Mouse (Mus musculus) heart, embryonic 11.5 days (tissue): Measurements from ENCODE around the gene Ttyh2. TPM values are rescaled to one million over a fixed set of nuclear protein-coding genes. Genes with fewer than 3 reads are reported as not detected.
"Not testable (repeated sequence)": the region's sequence is repeated elsewhere in the genome, so short reads cannot be mapped to it uniquely, and the experiment has no call there.

Experiments used
- ATAC-seq: fragments of 200-750 bp; cut with Nextera tagmentation; replicated peaks from 2 replicates; pipeline ENCODE4 v1.8.0; 2017; ENCODE audit warnings: moderate library complexity; ENCODE audit not compliant: insufficient number of reproducible peaks, low FRiP score, low TSS enrichment
- H3K27ac ChIP-seq: fragments of 300-500 bp; sonication (generic); 2 replicates; pipeline ENCODE4 v1.5.1; 2014; ENCODE audit warnings: mild to moderate bottlenecking, low read depth, low read length
- H3K27me3 ChIP-seq: fragments of 300-500 bp; sonication (generic); 2 replicates; pipeline ENCODE4 v1.6.1; 2014; ENCODE audit warnings: mild to moderate bottlenecking, low read length, mixed read lengths; ENCODE audit not compliant: control insufficient read depth, insufficient read depth
- H3K36me3 ChIP-seq: fragments of 300-500 bp; sonication (generic); 2 replicates; pipeline ENCODE4 v1.6.1; 2014; ENCODE audit warnings: mild to moderate bottlenecking, low read length, moderate library complexity, mixed read lengths; ENCODE audit not compliant: control insufficient read depth, insufficient read depth
- H3K4me1 ChIP-seq: fragments of 300-500 bp; sonication (generic); 2 replicates; pipeline ENCODE4 v1.6.1; 2014; ENCODE audit warnings: low read length; ENCODE audit not compliant: control insufficient read depth, insufficient read depth
- H3K4me2 ChIP-seq: fragments of 300-500 bp; sonication (generic); 2 replicates; pipeline ENCODE4 v1.6.1; 2014; ENCODE audit warnings: mild to moderate bottlenecking, moderate library complexity
- H3K4me3 ChIP-seq: fragments of 300-500 bp; sonication (generic); 2 replicates; pipeline ENCODE4 v1.5.1; 2014; ENCODE audit warnings: low read depth, low read length
- H3K9ac ChIP-seq: fragments of 300-500 bp; sonication (generic); 2 replicates; pipeline ENCODE4 v1.6.1; 2014; ENCODE audit warnings: mild to moderate bottlenecking, low read depth, low read length, moderate library complexity
- H3K9me3 ChIP-seq: fragments of 300-500 bp; sonication (generic); replicated peaks from 2 replicates; pipeline ENCODE4 v1.6.1; 2016; ENCODE audit warnings: low read length; ENCODE audit not compliant: control insufficient read depth
- WGBS: fragments of 180-500 bp; shearing (Covaris S2); extraction: QIAGEN DNeasy Blood & Tissue Kit; methylation state at CpG from one replicate; pipeline ENCODE4 v1.1.7; 2014; ENCODE audit not compliant: insufficient replicate concordance; 5-methylcytosine and 5-hydroxymethylcytosine counted together
- polyA plus RNA-seq: library from polyadenylated mRNA; unstranded; fragments of >200 nt; fragmentation: Nextera tagmentation; extraction: Ambion mirVana; gene quantifications from 2 replicates; pipeline ENCODE4 v1.2.1, GENCODE M21; 2014

Gene Ttyh2
- polyA plus RNA-seq, 1 experiment from 2014 or later = 5.1 TPM

DNA sequence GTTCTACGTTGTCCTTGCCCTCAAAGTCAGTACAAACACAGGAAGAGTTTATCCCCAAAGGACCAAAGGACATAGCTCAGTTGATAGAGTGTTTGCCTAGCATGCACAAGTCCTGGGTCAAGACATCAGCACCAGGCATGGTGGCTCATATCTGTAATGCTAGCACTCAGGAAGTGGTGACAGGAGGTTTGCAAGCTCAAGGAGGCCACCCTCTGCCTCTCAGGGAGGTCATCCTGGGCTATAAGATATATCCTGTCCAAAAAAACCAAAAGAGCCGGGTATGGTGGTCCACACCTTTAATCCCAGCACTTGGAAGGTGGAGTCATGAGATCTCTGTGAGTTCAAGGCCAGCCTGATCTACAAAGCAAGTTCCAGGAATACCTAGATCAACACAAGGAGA, 9.8 kb upstream of the Ttyh2 start:
- ATAC-seq = no peak
- no peak overlapping the region for H3K4me2 ChIP-seq

DNA sequence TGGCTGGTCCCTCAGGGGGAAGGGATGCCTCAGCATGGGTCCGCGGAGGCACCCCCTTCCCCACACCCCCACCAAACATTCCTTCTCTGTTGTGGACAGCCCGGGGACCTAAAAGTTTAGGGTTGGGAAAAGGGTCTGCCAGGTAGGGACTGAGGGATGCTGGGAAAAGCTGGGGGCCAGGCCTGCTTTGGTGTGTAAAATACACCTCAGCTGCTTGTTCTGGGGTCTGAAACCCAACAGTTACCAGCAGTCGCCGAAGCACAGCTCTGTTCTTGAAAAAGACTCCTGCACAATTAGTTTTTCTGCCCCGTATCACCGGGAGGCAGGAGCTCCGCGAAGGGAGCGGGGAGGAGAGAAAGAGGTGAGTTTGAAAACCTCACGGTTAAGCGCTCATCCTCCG, 8.4 kb upstream of the Ttyh2 start:
- Histone ChIP-seq H3K4me3 (no peak overlapping the region), H3K9me3 (no peaks in the 10 kb centered on the region), H3K4me1 (peaks cover 15% of the 10 kb centered on the region), H3K36me3 (peaks cover 3% of the 10 kb centered on the region), H3K27ac (no peak overlapping the region), H3K27me3 (0 out of 2 replicates have a peak, but pooled peaks cover 3% of the 10 kb centered on the region), H3K9ac (no peak overlapping the region), H3K4me2 (no peak overlapping the region)
- 8% methylated on average over 13 of the region's 13 CpGs for WGBS
- ATAC-seq = no peak

More for the DNA sequence above, 9.8 kb upstream of the Ttyh2 start:
- H3K4me1 ChIP-seq = peaks cover 11% of the 10 kb centered on the region
- H3K27me3 ChIP-seq = 0 out of 2 replicates have a peak, but pooled peaks cover 3% of the 10 kb centered on the region
- H3K27ac ChIP-seq = no peak overlapping the region
- no peaks in the 10 kb centered on the region for H3K9me3 ChIP-seq
- no peaks in the 10 kb centered on the region for H3K36me3 ChIP-seq
- WGBS = 26% methylated on average over 2 of the region's 2 CpGs
- no peak overlapping the region for H3K4me3 ChIP-seq
- no peak overlapping the region for H3K9ac ChIP-seq

DNA sequence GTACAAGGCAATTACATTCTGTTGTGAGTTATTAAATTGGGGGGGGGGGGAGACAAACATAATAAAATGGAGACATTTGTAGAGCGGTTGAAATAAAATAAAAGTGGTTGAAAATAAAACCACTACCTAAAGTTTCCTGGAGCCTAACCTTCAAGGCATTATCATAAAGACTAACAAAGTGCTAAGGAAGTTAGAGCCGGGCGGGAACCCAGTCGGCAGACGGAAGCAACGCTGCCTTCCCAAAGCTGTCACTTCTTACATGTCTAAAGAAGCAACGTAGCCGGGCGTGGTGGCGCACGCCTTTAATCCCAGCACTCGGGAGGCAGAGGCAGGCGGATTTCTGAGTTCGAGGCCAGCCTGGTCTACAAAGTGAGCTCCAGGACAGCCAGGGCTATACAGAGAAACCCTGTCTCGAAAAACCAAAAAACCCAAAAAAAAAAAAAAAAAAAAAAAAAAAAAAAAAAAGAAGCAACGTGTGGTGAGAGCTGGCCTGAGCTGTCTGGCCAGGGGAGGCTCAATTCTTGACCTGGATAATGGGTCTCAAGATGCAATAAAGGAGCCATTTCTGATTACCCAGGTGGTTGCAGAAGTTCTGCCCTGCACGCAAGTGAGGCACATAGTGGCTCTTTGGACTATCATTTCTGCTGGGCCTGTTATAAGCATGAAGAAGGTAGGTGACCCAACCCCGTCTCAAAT, 7.8 kb upstream of the Ttyh2 start:
- Histone ChIP-seq H3K4me3 (no peak overlapping the region), H3K9me3 (no peaks in the 10 kb centered on the region), H3K27ac (no peak overlapping the region), H3K36me3 (peaks cover 8% of the 10 kb centered on the region), H3K4me1 (peaks cover 15% of the 10 kb centered on the region), H3K4me2 (no peak overlapping the region), H3K27me3 (0 out of 2 replicates have a peak, but pooled peaks cover 3% of the 10 kb centered on the region), H3K9ac (no peak overlapping the region)
- ATAC-seq = no peak
- WGBS = 30% methylated on average over 17 of the region's 18 CpGs

DNA sequence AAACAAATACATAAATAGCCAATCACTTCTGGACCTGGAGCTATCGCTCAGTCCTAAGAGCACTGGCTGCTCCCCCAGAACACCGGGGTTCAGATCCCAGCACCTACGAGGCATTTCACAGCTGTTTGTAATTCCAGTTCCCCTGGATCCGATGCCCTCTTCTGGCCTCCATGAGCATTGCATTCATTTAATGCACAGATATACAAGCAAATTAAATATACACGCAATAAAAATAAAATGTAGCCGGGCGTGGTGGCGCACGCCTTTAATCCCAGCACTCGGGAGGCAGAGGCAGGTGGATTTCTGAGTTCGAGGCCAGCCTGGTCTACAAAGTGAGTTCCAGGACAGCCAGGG, 7.3 kb upstream of the Ttyh2 start:
- not testable (repeated sequence) for H3K4me2 ChIP-seq, H3K9ac ChIP-seq, H3K27me3 ChIP-seq, H3K27ac ChIP-seq, H3K9me3 ChIP-seq, H3K4me3 ChIP-seq, ATAC-seq
- Histone ChIP-seq H3K36me3 (peaks cover 13% of the 10 kb centered on the region), H3K4me1 (peaks cover 15% of the 10 kb centered on the region)
- WGBS = 20% methylated on average over 11 of the region's 11 CpGs

DNA sequence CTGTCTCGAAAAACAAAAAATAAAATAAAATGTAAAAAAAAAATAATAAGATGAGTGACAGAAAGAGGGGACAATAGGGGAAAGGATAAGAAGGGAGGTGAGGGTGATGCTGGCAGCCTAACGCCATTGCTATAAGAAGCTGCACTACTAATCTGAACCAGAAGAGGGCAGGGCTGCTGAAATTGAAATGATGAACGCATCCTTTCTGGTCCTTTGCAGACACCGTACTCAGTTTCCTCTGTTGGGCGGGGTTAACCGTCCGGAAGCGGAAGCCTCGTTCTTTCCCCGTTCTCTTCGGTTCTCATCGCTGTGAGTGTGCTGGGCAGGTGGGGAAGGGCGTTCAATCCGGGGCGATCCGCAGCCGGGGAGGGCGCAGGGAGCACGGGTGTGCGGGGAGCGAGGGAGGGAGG, 6.9 kb upstream of the Ttyh2 start, which contains the start of gene Rpl38:
Rpl38 (plus strand) TSS at position 224 of the 410 bp plus-strand sequence.
- WGBS = under 1% methylated on average over 12 of the region's 21 CpGs
- ATAC-seq = peak; percentile 78

DNA sequence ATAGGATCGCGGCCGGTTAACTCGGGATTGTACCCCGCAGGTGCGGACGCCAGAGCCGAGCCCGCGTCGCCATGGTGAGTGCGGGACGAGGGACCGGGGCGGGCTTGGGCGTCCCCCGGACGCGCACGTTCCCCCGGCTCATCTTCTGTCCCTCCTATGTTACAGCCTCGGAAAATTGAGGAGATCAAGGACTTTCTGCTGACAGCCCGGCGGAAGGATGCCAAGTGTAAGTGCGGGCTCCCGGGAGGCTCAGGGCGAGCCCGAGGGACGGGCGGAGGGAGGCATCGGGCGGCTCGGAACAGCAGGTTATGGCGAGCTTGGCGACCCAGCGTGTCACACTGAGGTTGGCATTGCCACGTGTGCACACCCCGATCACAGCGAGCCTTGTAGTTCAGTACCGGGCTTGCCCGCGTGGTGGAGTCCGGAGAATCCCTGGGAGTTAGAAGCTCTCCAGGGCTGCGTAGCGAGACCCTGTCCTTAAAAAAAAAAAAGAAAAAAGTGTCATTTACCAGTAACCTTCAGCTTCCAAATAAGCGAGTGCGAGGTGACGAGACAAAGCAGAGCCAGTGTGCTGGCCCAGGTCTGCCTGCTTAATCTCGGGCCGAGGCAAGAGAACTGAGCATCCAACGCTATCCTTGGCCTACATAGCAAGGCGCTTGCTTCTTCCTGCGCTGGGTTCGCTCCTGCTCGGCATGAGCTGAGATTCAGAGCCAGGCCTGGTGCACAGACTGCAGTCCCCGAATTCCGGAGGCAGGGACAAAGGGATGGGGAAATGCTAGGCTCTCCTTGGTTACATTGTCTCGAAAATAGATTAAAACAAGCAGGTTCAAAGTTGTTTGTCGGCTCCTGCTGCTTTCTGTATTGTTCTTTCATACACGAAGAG, 6.2 kb upstream of the Ttyh2 start:
- no peaks in the 10 kb centered on the region for H3K9me3 ChIP-seq
- H3K36me3 ChIP-seq = peaks cover 17% of the 10 kb centered on the region
- peak overlapping the region; percentile 89 for H3K27ac ChIP-seq
- peak overlapping the region; percentile 89 for H3K4me2 ChIP-seq
- H3K4me3 ChIP-seq = peak overlapping the region; percentile 95
- H3K4me1 ChIP-seq = peaks cover 15% of the 10 kb centered on the region
- 0 out of 2 replicates have a peak, but pooled peaks cover 3% of the 10 kb centered on the region for H3K27me3 ChIP-seq
- ATAC-seq = peak; percentile 56
- WGBS = under 1% methylated on average over 60 of the region's 60 CpGs
- H3K9ac ChIP-seq = peak overlapping the region; percentile 98

More for the DNA sequence above, 6.9 kb upstream of the Ttyh2 start, which contains the start of gene Rpl38:
- Histone ChIP-seq H3K9ac (peak within 1 kb of the TSS; percentile 98), H3K27ac (peak within 1 kb of the TSS; percentile 89), H3K4me1 (peaks cover 15% of the 10 kb centered on the region), H3K27me3 (0 out of 2 replicates have a peak, but pooled peaks cover 3% of the 10 kb centered on the region), H3K4me3 (peak within 1 kb of the TSS; percentile 95), H3K4me2 (peak within 1 kb of the TSS; percentile 89), H3K9me3 (no peaks in the 10 kb centered on the region), H3K36me3 (peaks cover 15% of the 10 kb centered on the region)

DNA sequence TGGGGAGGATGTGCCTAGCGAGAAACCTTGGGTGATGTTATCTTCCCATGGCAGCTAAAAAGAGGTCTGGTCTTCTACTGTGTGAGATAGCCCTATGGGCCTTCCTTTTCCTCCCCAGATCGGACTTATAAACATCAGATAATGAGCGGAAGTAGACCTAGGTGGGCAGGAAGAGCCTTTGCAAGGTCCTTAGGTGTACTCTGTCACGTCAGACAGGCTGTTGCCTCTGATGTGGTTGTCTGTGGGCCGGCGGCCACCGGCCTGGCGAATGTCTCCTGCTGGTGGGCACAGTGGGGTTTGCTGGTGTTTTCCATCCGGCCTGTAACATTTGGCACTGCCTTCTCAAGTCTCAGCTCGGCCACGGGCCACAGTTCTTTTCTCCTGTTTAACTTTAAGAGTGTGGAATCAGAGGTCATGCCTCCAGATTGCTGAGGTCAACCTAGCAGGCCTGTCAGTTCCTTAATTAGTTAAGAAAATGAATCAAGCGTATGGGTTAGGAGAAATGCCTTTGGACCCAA, 5.5 kb upstream of the Ttyh2 start:
- H3K4me1 ChIP-seq = peaks cover 15% of the 10 kb centered on the region
- H3K9me3 ChIP-seq = no peaks in the 10 kb centered on the region
- no peak for ATAC-seq
- 0 out of 2 replicates have a peak, but pooled peaks cover 3% of the 10 kb centered on the region for H3K27me3 ChIP-seq
- peak overlapping the region; percentile 89 for H3K27ac ChIP-seq
- H3K4me3 ChIP-seq = peak overlapping the region; percentile 95
- H3K36me3 ChIP-seq = peaks cover 17% of the 10 kb centered on the region
- WGBS = 19% methylated on average over 12 of the region's 12 CpGs
- H3K9ac ChIP-seq = peak overlapping the region; percentile 98
- H3K4me2 ChIP-seq = peak overlapping the region; percentile 89

DNA sequence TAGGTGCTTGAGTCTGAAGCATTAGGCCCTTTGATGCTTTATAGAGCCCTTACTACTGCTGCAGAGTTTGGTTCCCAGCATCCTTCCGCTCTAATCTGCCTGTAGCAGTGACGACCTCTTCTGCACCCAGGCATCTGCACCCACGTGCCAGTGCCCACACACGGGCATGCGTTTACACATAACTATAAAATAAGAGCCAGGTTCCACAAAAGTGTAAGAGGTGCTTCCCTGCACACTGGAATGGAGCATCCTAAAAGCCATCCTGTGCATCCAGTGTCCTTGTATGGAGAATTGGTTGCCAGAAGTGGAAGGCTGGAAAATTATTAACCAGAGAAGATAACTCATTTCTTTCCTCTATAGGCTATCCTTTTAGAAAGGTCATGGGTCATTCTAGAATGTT, 4.1 kb upstream of the Ttyh2 start:
- Histone ChIP-seq H3K27me3 (no peaks in the 10 kb centered on the region), H3K4me1 (peaks cover 21% of the 10 kb centered on the region), H3K4me2 (no peak overlapping the region), H3K9ac (no peak overlapping the region), H3K36me3 (peaks cover 17% of the 10 kb centered on the region), H3K27ac (no peak overlapping the region), H3K9me3 (no peaks in the 10 kb centered on the region), H3K4me3 (no peak overlapping the region)
- ATAC-seq = no peak
- 88% methylated on average over 5 of the region's 5 CpGs for WGBS
